Mouse (Mus musculus) cerebellum, postnatal 36 days (tissue): ENCODE measurements around the gene Olfr292.

Source experiments
- DNase-seq, 2 experiments: peaks; one replicate each; pipeline ENCODE4 v3.0.0; 2021 to 2022; ENCODE audit warnings: mixed read lengths in 2 of 2

The Olfr292 gene

DNA sequence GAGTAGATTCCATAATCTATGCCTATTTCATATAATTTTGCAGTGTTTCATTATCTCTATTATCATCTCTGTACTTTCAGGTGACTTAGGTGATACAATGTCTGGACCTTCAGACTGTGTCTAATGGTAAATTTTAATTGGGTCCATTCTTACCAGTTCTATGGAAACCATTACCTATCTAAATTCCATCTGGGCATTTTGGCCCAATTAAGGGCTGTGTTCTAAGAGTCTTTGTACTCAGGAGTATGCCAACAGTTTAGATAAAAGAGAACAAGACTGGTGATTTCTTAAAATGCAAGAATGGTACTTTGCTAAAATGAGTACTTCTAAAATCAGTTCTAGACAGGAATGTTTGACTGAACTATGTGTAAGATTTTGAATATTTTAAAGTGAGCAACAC is at the start of gene Olfr292:
Gene Olfr292 (plus strand): TSS at position 301 of the 400 bp plus-strand sequence.
- no peak for DNase-seq

DNA sequence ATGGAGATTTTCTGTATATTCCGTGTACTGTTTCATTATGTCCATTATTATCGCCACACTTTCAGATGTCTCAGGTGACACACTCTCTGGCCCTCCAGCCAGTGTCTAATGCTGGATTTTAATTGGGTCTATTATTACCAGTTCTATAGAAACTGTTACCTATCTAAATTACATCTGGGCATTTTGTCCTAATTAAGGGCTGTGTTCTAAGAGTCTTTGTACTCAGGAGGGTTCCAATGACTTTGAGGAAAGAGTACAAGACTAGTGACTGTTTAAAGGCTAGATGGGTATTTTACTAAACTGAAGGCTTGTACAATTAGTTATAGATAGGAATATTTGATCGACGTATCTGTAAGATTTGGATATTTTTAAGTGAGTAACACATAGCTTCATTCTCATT is 39.4 kb upstream of the Olfr292 start, which contains the start of gene Olfr293:
Gene Olfr293 (plus strand): TSS at position 301 of the 400 bp plus-strand sequence.
- no peak for DNase-seq

DNA sequence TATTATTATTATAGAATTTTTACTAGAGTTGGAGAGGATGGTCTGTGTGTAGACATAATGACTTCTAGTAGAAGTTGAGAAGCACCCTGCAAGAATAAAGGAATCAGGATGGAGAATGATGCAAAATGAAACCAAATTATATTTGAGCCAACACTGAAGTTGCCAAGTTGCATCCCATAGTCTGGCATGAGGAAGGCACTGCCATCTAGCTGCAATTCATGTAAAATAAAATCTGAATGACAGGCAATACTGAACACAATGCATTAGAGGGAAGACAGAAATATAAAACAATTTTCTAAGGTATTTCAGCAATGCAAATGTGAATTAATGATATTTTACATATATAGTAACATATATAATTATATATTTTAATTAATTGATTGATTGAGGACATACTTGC is 36.9 kb downstream of the Olfr292 start:
- DNase-seq: no peak
